Mouse (Mus musculus): ENCODE data around the gene Rcor1.
A peak's percentile ranks its signal among the peaks of the same experiment; 100 is the strongest.
"Not testable (repeated sequence)": the region's sequence is repeated elsewhere in the genome, so short reads cannot be mapped to it uniquely, and the experiment has no call there.

The Rcor1 gene

DNA sequence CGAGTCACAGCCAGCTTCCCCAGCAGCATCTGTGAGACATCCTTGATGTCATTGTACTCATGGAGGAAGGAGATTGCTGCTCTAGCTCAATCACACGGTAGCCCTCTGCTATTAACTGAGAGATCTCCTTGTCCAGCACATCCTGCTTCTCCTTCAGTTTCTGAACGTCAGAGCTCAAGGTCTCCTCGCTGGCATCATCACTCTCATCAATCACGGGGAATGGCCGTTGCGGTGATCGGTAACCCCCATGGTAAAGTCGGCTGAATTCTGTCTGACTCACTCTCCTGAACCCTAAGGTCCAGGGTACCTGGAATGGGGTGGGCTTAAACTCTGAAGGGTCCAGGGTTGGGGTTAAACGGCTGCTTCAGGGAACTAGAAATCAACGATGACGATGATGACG lies 28.7 kb downstream of the Rcor1 start:
- no peaks in the 10 kb centered on the region for H3K9me3 ChIP-seq (ENCODE audit: low read length)
- H3K4me1 ChIP-seq (replicated peaks; ENCODE audit: low read depth, low read length): peaks cover 7% of the 10 kb centered on the region; the same call in 1 of the 2 replicates
- TF ChIP-seq CTCF (conservative IDR thresholded peaks at IDR 0.05; ENCODE audit: low read length) (no peak), POU5F1 (IDR thresholded peaks at IDR 0.05; ENCODE audit: borderline replicate concordance, low read length) (no peak), NANOG (IDR thresholded peaks at IDR 0.05; ENCODE audit: borderline replicate concordance, low read length) (no peak)
- H3K4me3 ChIP-seq (replicated peaks; ENCODE audit: low read length): no peak overlapping the region
- H3K27me3 ChIP-seq (ENCODE audit: insufficient read depth, low read length): no peaks in the 10 kb centered on the region
- peaks cover 15% of the 10 kb centered on the region; the same call in 1 of the 2 replicates for H3K36me3 ChIP-seq (ENCODE audit: insufficient read depth, low read length)

DNA sequence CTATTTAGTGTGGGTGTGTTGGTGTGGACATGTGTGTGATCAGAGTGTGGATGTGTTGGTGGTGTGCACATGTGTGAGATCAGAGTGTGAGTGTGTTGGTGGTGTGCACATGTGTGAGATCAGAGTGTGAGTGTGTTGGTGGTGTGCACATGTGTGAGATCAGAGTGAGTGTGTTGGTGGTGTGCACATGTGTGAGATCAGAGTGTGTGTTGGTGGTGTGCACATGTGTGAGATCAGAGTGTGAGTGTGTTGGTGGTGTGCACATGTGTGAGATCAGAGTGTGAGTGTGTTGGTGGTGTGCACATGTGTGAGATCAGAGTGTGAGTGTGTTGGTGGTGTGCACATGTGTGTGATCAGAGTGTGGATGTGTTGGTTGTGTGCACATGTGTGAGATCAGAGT lies 30.1 kb downstream of the Rcor1 start:
- peaks cover 15% of the 10 kb centered on the region; the same call in 1 of the 2 replicates for H3K36me3 ChIP-seq (ENCODE audit: insufficient read depth, low read length)
- not testable (repeated sequence) for H3K4me1 ChIP-seq (replicated peaks; ENCODE audit: low read depth, low read length); H3K27me3 ChIP-seq (ENCODE audit: insufficient read depth, low read length); H3K9me3 ChIP-seq (ENCODE audit: low read length); H3K4me3 ChIP-seq (replicated peaks; ENCODE audit: low read length)

DNA sequence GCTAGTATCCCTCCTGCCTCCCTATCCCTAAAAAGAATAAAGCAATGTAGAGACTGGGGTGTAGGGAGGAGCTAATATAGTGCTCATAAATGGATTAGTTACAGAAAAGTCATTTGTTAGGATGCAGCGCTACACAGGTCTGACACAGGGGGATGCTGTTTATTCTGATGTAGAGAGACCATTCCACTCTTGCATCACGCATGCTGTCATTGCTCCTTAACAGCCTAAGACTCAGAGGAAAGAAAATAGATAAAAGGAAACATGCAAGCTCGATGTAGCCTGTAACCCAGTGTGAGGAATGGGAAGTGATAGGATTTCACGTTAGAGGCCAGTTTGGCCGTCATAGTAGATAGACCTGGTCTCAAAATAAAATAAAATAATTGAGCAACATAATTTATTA lies 31.9 kb downstream of the Rcor1 start:
- Histone ChIP-seq H3K36me3 (ENCODE audit: insufficient read depth, low read length) (peaks cover 15% of the 10 kb centered on the region; the same call in 1 of the 2 replicates), H3K27me3 (ENCODE audit: insufficient read depth, low read length) (no peaks in the 10 kb centered on the region), H3K4me3 (replicated peaks; ENCODE audit: low read length) (no peak overlapping the region), H3K9me3 (ENCODE audit: low read length) (no peaks in the 10 kb centered on the region), H3K4me1 (replicated peaks; ENCODE audit: low read depth, low read length) (peaks cover 7% of the 10 kb centered on the region; the same call in 1 of the 2 replicates)
- TF ChIP-seq POU5F1 (IDR thresholded peaks at IDR 0.05; ENCODE audit: borderline replicate concordance, low read length) (no peak), CTCF (conservative IDR thresholded peaks at IDR 0.05; ENCODE audit: low read length) (no peak), NANOG (IDR thresholded peaks at IDR 0.05; ENCODE audit: borderline replicate concordance, low read length) (no peak)

DNA sequence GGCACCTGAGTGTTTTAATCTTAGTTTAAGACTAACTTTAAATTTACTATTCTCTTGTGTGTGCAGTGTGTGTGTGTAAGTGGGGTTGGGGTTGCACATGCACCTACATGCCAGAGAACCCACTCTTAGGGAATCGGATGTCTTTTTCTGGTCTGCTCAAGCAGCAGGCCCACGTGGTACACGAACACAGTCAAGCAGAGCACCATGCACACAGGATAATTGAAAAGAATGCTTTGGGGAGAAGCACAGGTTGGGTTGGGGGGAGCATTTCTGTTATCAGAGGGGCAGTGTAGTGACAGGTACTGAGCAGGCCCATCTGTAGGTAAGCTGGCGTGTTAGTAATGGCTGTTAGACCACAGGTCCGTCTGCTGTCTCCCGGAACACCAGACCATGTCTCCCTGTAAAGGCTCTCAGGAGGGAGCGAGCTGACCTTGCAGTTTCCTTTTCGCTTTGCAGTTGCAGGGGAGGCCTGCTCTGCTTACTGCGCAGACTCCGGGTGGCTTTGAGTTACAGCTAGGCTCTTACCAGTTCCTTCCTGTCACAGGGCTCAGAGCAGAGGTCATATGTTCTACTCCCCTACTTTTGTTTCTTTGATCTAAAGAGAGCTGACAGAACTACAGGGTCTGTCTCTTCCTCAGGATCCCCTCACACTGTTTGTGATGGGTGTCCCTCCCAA lies 32.5 kb downstream of the Rcor1 start:
- Histone ChIP-seq H3K4me1 (replicated peaks; ENCODE audit: low read depth, low read length) (peaks cover 11% of the 10 kb centered on the region), H3K36me3 (ENCODE audit: insufficient read depth, low read length) (peaks cover 15% of the 10 kb centered on the region; the same call in 1 of the 2 replicates), H3K9me3 (ENCODE audit: low read length) (no peaks in the 10 kb centered on the region), H3K4me3 (replicated peaks; ENCODE audit: low read length) (no peak overlapping the region), H3K27me3 (ENCODE audit: insufficient read depth, low read length) (no peaks in the 10 kb centered on the region)
- TF ChIP-seq CTCF (conservative IDR thresholded peaks at IDR 0.05; ENCODE audit: low read length) (no peak), NANOG (IDR thresholded peaks at IDR 0.05; ENCODE audit: borderline replicate concordance, low read length) (no peak), POU5F1 (IDR thresholded peaks at IDR 0.05; ENCODE audit: borderline replicate concordance, low read length) (no peak)

DNA sequence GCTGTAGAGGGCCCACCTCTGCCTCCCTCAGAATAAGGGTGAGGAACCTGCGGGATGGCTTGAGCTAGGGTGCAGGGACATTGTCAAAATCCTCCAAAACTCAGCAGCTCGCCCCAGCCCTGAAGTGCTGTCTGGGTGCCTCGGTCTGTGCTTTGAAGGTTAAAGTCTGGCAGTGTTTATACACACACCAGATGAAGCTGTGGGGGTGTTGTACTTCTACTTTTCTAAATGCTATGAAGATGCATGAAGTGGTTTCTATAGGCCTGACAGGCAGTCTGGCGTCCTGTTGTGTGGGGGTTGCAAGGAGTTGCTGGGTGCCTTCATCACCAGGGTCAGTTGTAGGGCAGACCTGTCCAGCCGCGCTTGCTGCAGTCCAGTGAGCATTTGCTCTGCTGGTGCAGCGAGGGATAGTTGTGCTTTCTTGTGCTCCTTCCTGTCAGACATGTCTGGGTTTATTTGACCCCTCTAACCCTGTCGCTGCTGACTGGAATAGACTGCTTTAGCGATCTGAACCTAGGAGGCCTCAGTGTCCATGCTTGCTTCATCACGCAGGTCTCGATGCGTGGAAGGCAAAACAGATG lies 37.3 kb downstream of the Rcor1 start:
- Histone ChIP-seq H3K4me1 (replicated peaks; ENCODE audit: low read depth, low read length) (peaks cover 23% of the 10 kb centered on the region), H3K9me3 (ENCODE audit: low read length) (no peaks in the 10 kb centered on the region), H3K36me3 (ENCODE audit: insufficient read depth, low read length) (no peaks in the 10 kb centered on the region), H3K27me3 (ENCODE audit: insufficient read depth, low read length) (no peaks in the 10 kb centered on the region), H3K4me3 (replicated peaks; ENCODE audit: low read length) (no peak overlapping the region)
- TF ChIP-seq POU5F1 (IDR thresholded peaks at IDR 0.05; ENCODE audit: borderline replicate concordance, low read length): no peak
- no peak for TF ChIP-seq CTCF (conservative IDR thresholded peaks at IDR 0.05; ENCODE audit: low read length)
- TF ChIP-seq NANOG (IDR thresholded peaks at IDR 0.05; ENCODE audit: borderline replicate concordance, low read length): no peak

DNA sequence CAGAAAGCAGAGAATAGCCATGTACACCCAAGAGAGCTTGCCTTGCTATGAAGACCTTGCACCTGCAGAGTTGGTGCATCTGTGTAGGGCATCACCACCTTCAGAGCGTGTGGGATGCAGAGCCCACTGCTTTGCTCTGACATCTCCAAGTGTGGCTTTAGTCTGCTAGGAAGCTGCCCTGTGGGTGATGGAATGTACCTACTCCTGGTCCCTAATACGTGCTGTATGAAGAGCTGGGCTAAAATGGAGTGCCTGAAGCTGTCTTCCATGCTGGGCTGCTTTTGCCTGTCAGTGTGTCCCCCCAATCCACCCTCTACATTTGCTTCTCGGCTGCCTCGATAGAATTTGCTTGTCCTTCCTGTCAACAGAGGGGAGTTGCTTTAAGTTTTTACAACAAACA lies 46.4 kb downstream of the Rcor1 start:
- Histone ChIP-seq H3K4me1 (replicated peaks; ENCODE audit: low read depth, low read length) (peaks cover 33% of the 10 kb centered on the region), H3K27me3 (ENCODE audit: insufficient read depth, low read length) (no peaks in the 10 kb centered on the region), H3K36me3 (ENCODE audit: insufficient read depth, low read length) (peaks cover 17% of the 10 kb centered on the region), H3K4me3 (replicated peaks; ENCODE audit: low read length) (no peak overlapping the region), H3K9me3 (ENCODE audit: low read length) (no peaks in the 10 kb centered on the region)
- no peak for TF ChIP-seq CTCF (conservative IDR thresholded peaks at IDR 0.05; ENCODE audit: low read length)

DNA sequence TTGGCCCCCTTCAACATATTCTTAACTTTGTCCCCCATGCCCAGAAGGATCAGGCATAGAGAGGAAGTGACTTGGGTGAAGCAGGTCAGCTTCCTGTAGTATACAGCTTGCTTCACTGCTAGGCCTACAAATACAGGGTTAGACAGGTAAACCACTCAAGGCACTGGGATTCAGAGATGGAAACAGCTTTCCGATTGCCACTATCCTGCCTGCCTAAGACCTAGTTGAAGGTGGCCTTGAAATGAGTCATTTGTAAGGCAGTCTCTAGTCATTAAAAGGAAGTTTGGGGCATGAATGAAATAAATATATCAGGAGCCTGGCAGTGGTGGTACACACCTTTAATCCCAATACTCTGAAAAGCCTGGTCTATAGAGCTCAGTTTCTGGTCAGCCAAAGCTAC lies 47.9 kb downstream of the Rcor1 start:
- Histone ChIP-seq H3K4me3 (replicated peaks; ENCODE audit: low read length) (no peak overlapping the region), H3K9me3 (ENCODE audit: low read length) (no peaks in the 10 kb centered on the region)

DNA sequence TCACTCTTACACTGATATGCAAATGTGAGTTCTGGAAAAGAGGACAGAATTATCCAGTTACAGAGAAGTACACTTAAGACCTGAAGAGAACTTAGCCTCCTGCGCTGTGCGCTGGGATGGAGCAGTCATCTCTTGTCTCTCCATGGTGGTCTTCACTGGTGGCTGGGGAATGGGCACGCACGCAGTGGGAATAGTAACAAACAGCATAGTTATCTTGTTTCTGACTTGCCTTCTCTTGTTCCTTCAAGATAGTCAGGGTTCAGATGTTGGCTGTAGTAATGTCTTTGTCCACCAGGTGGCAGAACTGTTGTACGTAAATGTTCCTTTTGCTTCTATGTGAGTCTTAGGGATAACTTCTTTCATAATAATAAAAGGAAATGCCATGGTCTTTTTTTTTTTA lies 49.0 kb downstream of the Rcor1 start:
- peaks cover 27% of the 10 kb centered on the region for H3K4me1 ChIP-seq (replicated peaks; ENCODE audit: low read depth, low read length)
- H3K36me3 ChIP-seq (ENCODE audit: insufficient read depth, low read length): peaks cover 24% of the 10 kb centered on the region
- H3K4me3 ChIP-seq (replicated peaks; ENCODE audit: low read length): no peak overlapping the region
- no peaks in the 10 kb centered on the region for H3K9me3 ChIP-seq (ENCODE audit: low read length)
- no peak for TF ChIP-seq POU5F1 (IDR thresholded peaks at IDR 0.05; ENCODE audit: borderline replicate concordance, low read length)
- no peak for TF ChIP-seq NANOG (IDR thresholded peaks at IDR 0.05; ENCODE audit: borderline replicate concordance, low read length)
- peak; percentile 65 for TF ChIP-seq CTCF (conservative IDR thresholded peaks at IDR 0.05; ENCODE audit: low read length)
- no peaks in the 10 kb centered on the region for H3K27me3 ChIP-seq (ENCODE audit: insufficient read depth, low read length)

More for the DNA sequence above, 47.9 kb downstream of the Rcor1 start:
- Histone ChIP-seq H3K36me3 (ENCODE audit: insufficient read depth, low read length) (peaks cover 19% of the 10 kb centered on the region), H3K4me1 (replicated peaks; ENCODE audit: low read depth, low read length) (peaks cover 31% of the 10 kb centered on the region), H3K27me3 (ENCODE audit: insufficient read depth, low read length) (no peaks in the 10 kb centered on the region)
- TF ChIP-seq NANOG (IDR thresholded peaks at IDR 0.05; ENCODE audit: borderline replicate concordance, low read length) (no peak), POU5F1 (IDR thresholded peaks at IDR 0.05; ENCODE audit: borderline replicate concordance, low read length) (no peak), CTCF (conservative IDR thresholded peaks at IDR 0.05; ENCODE audit: low read length) (no peak)

DNA sequence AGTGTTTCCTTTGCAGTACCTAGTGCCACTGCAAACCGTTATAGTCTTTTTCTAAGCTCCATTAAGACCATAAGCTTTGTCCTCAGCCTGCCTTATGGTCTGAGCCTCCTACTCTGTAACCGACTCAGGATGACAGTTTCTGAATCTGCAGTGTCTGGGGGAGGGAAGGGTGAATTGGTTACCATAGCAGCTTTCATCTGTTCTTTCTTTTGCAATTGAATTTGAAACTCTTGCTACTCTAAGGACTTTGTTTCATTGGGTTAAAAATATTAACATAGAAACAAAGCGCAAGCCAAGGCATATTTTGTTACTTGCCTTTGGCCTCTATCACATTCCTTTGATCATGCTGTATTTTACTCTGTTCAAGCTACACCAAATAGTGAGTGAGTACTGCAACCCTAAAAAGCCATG lies 49.6 kb downstream of the Rcor1 start:
- no peak overlapping the region for H3K4me3 ChIP-seq (replicated peaks; ENCODE audit: low read length)
- H3K4me1 ChIP-seq (replicated peaks; ENCODE audit: low read depth, low read length): peaks cover 27% of the 10 kb centered on the region
- no peaks in the 10 kb centered on the region for H3K9me3 ChIP-seq (ENCODE audit: low read length)
- no peaks in the 10 kb centered on the region for H3K27me3 ChIP-seq (ENCODE audit: insufficient read depth, low read length)
- TF ChIP-seq POU5F1 (IDR thresholded peaks at IDR 0.05; ENCODE audit: borderline replicate concordance, low read length) (no peak), CTCF (conservative IDR thresholded peaks at IDR 0.05; ENCODE audit: low read length) (no peak), NANOG (IDR thresholded peaks at IDR 0.05; ENCODE audit: borderline replicate concordance, low read length) (no peak)
- peaks cover 23% of the 10 kb centered on the region for H3K36me3 ChIP-seq (ENCODE audit: insufficient read depth, low read length)
